Mouse (Mus musculus) urinary bladder, adult 2 months (tissue): ENCODE results near the gene Gja5. TPM values are rescaled to one million over a fixed set of nuclear protein-coding genes. Genes with fewer than 3 reads are reported as not detected.
"Not testable (repeated sequence)": the region's sequence is repeated elsewhere in the genome, so short reads cannot be mapped to it uniquely, and the experiment has no call there.

ENCODE experiments used
- DNase-seq: peaks from one replicate; pipeline ENCODE4 v3.0.0; 2022; ENCODE audit warnings: low spot score
- polyA plus RNA-seq: library from polyadenylated mRNA; depleted of rRNA; stranded (reverse); fragments of >200 nt; gene quantifications from 2 replicates; pipeline ENCODE4 v1.2.3, GENCODE M21; 2012; rRNA removed

Gene Gja5
- polyA plus RNA-seq, 1 experiment, result 4.4 TPM

DNA sequence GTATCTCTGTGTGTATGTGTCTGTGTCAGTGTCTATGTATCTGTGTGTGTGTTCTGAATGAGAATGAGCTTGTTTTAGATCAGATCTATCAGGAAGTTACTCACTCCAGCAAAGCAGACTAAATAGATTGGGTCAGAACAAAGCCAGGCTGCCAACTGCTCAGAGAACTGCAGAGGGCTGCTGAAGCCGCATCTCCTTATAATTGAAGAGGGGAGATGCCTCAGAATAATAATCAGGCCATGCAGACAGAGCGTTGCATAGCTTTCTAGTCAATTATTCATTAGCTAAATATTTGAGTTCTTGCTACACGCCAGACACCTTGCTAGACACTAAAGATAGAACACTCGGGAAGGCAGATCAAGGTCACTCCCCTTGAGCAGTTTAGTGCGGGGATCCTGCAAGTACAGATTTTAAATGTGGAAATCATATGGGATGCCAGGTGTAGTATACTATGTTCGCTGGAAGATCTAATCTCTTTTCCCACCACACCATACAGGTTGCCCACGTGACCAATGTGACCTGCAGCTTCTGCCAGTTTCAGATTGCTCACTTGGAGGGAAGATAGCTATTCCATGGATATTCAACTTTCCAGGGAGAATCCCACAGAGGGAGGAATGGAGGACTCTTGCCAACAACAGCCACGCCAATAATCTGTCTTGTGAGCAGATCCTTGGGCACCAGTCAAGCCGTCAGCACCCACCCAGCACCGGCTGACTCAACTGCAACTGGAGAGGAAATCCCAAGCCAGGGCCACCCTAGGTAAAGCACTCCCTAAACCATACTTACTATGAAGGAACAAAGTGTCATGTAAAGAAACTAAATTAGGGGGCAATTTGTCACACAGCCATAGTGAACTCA, 196.5 kb downstream of the Gja5 start:
- no peak for DNase-seq

DNA sequence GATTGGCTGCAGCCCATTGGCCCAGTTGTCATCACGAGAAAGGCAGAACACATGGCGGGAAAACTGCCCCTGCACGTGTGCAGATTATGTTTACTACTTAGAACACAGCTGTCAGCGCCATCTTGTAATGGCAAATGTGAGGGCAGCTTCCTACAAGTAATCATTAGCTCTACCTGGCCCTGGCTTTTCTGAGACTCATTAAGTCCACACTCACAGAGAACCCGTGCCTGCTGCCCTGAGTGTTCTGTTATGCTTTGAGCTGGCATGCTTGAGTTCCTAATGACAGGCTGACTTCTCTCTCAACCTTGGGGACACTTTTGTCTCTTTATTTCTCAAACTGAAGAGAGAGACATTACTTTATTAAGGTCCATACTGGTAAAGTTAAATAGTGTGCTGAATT, 199.5 kb downstream of the Gja5 start:
- DNase-seq, result not testable (repeated sequence)

DNA sequence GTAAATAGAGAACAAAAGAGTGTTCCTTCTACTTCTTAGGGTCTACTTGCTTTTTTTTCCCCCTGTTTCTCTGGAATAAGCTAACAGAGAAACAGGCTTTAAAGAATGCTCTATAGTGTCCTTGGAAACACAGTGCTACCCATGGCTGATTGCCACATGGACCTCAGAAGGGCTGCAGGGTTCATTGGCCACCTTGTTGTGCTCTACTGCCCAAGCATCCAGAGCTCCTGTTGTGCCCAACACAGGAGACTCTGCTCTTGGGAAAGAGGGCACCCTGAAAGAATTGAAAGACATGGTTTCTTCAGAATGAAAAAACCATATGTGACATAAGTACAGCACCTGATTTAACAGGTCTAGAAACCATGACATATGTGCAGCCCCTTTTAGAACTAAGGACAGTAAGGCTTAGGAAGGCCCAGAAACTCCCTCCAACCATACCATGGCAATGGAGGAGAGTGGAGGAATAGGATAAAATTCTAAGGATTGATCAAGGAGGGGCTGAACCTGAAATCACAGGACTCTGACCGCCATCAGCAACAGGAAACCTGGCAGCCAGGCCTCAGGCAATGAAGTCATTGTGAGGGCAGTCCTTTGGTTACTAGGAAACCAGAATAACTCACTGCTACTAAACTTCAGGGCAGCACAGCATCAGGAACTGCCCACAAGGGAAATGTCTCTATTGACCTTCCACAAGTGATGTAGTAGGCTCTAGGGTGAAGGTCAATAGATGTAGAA, 200.4 kb downstream of the Gja5 start:
- no peak for DNase-seq

DNA sequence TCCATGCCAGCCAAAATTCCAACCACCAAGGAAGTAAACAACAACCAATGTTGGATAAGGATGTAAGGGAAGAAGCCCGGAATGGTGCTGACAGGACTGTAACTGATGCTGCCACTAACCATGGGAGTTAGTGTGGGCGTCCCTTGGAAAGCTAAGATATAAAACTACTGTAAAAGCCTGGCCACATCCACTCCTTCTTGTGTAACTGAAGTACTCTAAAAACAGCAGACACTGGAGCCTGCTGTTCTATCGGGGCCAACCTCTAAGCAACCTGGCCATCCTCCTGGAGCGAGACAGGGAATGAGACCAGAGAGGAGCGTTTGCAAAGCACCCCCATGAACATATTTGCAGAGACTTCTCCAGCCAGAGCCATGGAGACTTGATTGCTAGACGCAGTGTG, 213.0 kb downstream of the Gja5 start:
- DNase-seq, result no peak

DNA sequence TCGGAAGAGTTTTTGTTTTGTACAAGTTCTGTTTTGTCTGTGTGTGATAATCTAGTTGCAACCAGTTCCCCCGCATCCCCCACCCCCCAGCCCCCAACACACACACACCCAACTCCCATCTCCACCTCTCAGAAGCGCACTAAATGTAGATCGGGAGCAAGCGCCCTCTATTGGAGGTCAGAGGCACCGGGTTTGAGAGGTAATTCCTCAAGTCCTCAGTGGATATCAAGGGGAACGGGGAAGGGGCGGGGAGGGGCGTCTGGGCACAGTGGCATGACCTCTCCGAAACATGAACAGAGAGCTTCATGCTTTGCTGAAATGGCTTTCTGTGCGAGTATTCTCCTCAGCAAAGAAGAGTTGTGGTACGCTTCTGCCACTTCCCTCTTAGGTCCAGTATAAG, 213.8 kb downstream of the Gja5 start:
- DNase-seq, result no peak

DNA sequence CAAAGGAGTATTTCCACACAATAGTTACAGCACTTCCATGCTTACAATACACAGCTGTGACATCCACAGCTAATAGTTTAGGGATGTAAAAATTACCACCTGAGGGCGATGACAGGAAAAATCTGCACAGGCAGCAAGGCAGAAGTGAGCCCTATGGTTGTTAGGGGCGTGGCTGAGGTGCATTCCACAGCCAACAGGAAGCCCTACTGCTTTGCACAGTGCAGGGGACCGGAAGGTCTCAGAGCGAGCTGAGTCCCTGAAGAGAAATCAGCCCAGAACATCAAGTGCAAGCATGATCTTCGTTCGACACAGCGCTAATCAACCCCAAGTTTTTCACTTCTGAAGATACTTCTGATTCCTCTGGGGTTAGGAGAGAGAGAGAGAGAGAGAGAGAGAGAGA, 219.7 kb downstream of the Gja5 start:
- DNase-seq, result no peak

Other genes with a start within 250 kb of the Gja5 start
- 9.5 TPM in 2 replicates for gene Ankrd35, start 234.6 kb upstream of the Gja5 start, polyA plus RNA-seq
- 45.8 and 47.6 TPM in 2 replicates for gene Pias3, start 208.3 kb upstream of the Gja5 start, polyA plus RNA-seq
- gene Nudt17, start 196.1 kb upstream of the Gja5 start, polyA plus RNA-seq, result 2.5 and 2.9 TPM in 2 replicates
- gene Polr3c, start 177.1 kb upstream of the Gja5 start, polyA plus RNA-seq, result 32.7 and 35.8 TPM in 2 replicates
- 29.3 and 31.0 TPM in 2 replicates for gene Rnf115, start 177.0 kb upstream of the Gja5 start, polyA plus RNA-seq
- 0.04 TPM in 1 of 2 replicates, not detected in the other for gene Pdzk1, start 75.4 kb upstream of the Gja5 start, polyA plus RNA-seq
- 0.29 and 0.78 TPM in 2 replicates for gene Cd160, start 75.3 kb upstream of the Gja5 start, polyA plus RNA-seq
- 10.4 and 11.5 TPM in 2 replicates for gene Gpr89, start 653 bp downstream of the Gja5 start, polyA plus RNA-seq
- gene Gja8, start 21.3 kb downstream of the Gja5 start, polyA plus RNA-seq, result not detected in 2 replicates